Mouse (Mus musculus) heart, adult 11 months (tissue): ENCODE measurements at regions not wholly inside any gene's neighbourhood (a gene's known extent, or its start where the extent isn't known, plus 50 kb on each side); places are given as distances from the start of the nearest gene placed in this dataset.

Experiments used
- DNase-seq: peaks from one replicate; pipeline ENCODE4 v3.0.0; 2022

GRCm38 (mm10) chr14:25239335-25239960, 219.5 kb upstream of the Zmiz1 start:
- peak; percentile 89 for DNase-seq

GRCm38 (mm10) chr14:25242753-25243152, 216.2 kb upstream of the Zmiz1 start:
- no peak for DNase-seq

- no peak for DNase-seq
These were observed 215.7 kb upstream of the Zmiz1 start for GRCm38 (mm10) chr14:25243289-25243688.

GRCm38 (mm10) chr14:25243698-25244097, 215.3 kb upstream of the Zmiz1 start:
- DNase-seq = no peak

- no peak for DNase-seq
These were observed 214.1 kb upstream of the Zmiz1 start for GRCm38 (mm10) chr14:25244841-25245240.

- DNase-seq = peak; percentile 98
These were observed 213.3 kb upstream of the Zmiz1 start for GRCm38 (mm10) chr14:25245691-25246090.

- no peak for DNase-seq
These were observed 210.0 kb upstream of the Zmiz1 start for GRCm38 (mm10) chr14:25248941-25249340.

- DNase-seq = peak; percentile 82
These were observed 205.8 kb upstream of the Zmiz1 start for GRCm38 (mm10) chr14:25253016-25253850.

- no peak for DNase-seq
These were observed 195.9 kb upstream of the Zmiz1 start for GRCm38 (mm10) chr14:25263121-25263520.

GRCm38 (mm10) chr14:25266846-25267245, 192.1 kb upstream of the Zmiz1 start:
- DNase-seq = peak; percentile 85

- peak; percentile 95 for DNase-seq
These were observed 190.8 kb upstream of the Zmiz1 start for GRCm38 (mm10) chr14:25268090-25268631.

GRCm38 (mm10) chr14:25270227-25270876, 188.6 kb upstream of the Zmiz1 start:
- DNase-seq = peak; percentile 84

- peak; percentile 81 for DNase-seq
These were observed 186.4 kb upstream of the Zmiz1 start for GRCm38 (mm10) chr14:25272366-25273156.

GRCm38 (mm10) chr14:25279751-25280150, 179.2 kb upstream of the Zmiz1 start:
- DNase-seq = peak; percentile 64

GRCm38 (mm10) chr14:25292557-25292956, 166.4 kb upstream of the Zmiz1 start:
- DNase-seq = peak; percentile 68

GRCm38 (mm10) chr14:25294226-25294625, 164.8 kb upstream of the Zmiz1 start:
- DNase-seq = peak; percentile 56

GRCm38 (mm10) chr14:25295688-25296350, 163.2 kb upstream of the Zmiz1 start:
- DNase-seq = peak; percentile 96

- DNase-seq = peak; percentile 83
These were observed 159.3 kb upstream of the Zmiz1 start for GRCm38 (mm10) chr14:25299673-25300190.

- DNase-seq = peak; percentile 69
These were observed 157.5 kb upstream of the Zmiz1 start for GRCm38 (mm10) chr14:25301336-25302031.

GRCm38 (mm10) chr14:25304391-25304851, 154.6 kb upstream of the Zmiz1 start:
- DNase-seq = peak; percentile 100

- DNase-seq = peak; percentile 84
These were observed 152.8 kb upstream of the Zmiz1 start for GRCm38 (mm10) chr14:25306166-25306565.
